Mouse (Mus musculus) hindbrain, postnatal 0 days (tissue): Measurements from ENCODE around the gene Zdhhc4. TPM values are rescaled to one million over a fixed set of nuclear protein-coding genes. Genes with fewer than 3 reads are reported as not detected.

Source experiments
- ATAC-seq: fragments of 200-750 bp; cut with Nextera tagmentation; 2 replicates; pipeline ENCODE4 v1.8.0; 2017; ENCODE audit warnings: mild to moderate bottlenecking, moderate TSS enrichment, moderate library complexity
- DNase-seq: peaks from one replicate; pipeline ENCODE4 v3.0.0-alpha.2; 2015; ENCODE audit warnings: low spot score
- H3K27ac ChIP-seq: fragments of 300-500 bp; sonication (generic); 2 replicates; pipeline ENCODE4 v1.5.1; 2014; ENCODE audit warnings: mild to moderate bottlenecking
- H3K27me3 ChIP-seq: fragments of 300-500 bp; sonication (generic); 2 replicates; pipeline ENCODE4 v1.6.1; 2014; ENCODE audit warnings: low read length, mixed read lengths; ENCODE audit not compliant: insufficient read depth
- H3K36me3 ChIP-seq: fragments of 300-500 bp; sonication (generic); 2 replicates; pipeline ENCODE4 v1.6.1; 2014; ENCODE audit warnings: low read length, mixed read lengths; ENCODE audit not compliant: insufficient read depth
- H3K4me1 ChIP-seq: fragments of 300-500 bp; sonication (generic); 2 replicates; pipeline ENCODE4 v1.6.1; 2014; ENCODE audit warnings: antibody characterized with exemption, low read length, mixed read lengths; ENCODE audit not compliant: insufficient read depth
- H3K4me2 ChIP-seq: fragments of 300-500 bp; sonication (generic); 2 replicates; pipeline ENCODE4 v1.6.1; 2014; ENCODE audit warnings: low read depth, mild to moderate bottlenecking, low read length, moderate library complexity, mixed read lengths
- H3K4me3 ChIP-seq: fragments of 300-500 bp; sonication (generic); 2 replicates; pipeline ENCODE4 v1.5.1; 2014; ENCODE audit warnings: low read length
- H3K9ac ChIP-seq: fragments of 300-500 bp; sonication (generic); replicated peaks from 2 replicates; pipeline ENCODE4 v1.6.1; 2014; ENCODE audit warnings: mild to moderate bottlenecking, low read length, moderate library complexity, mixed read lengths
- H3K9me3 ChIP-seq: fragments of 300-500 bp; sonication (generic); 2 replicates; pipeline ENCODE4 v1.6.1; 2016; ENCODE audit warnings: low read length, mixed read lengths
- CTCF ChIP-seq: IDR thresholded peaks from 2 replicates; pipeline ENCODE4 v1.5.1; 2016; ENCODE audit warnings: antibody characterized with exemption, control low read depth, low read depth
- WGBS: fragments of 180-500 bp; shearing (Covaris S2); extraction: QIAGEN DNeasy Blood & Tissue Kit; methylation state at CpG from one replicate; pipeline ENCODE4 v1.1.7; 2014; 5-methylcytosine and 5-hydroxymethylcytosine counted together
- polyA plus RNA-seq: library from polyadenylated mRNA; unstranded; fragments of >200 nt; fragmentation: Nextera tagmentation; extraction: Ambion mirVana; gene quantifications from 2 replicates; pipeline ENCODE4 v1.2.1, GENCODE M21; 2015
- total RNA-seq: library from RNA; depleted of rRNA; stranded (reverse); fragments of >200 nt; gene quantifications from 2 replicates; pipeline ENCODE4 v1.2.3, GENCODE M21; 2014

Gene Zdhhc4
- total and polyA plus RNA-seq, 2 experiments from 2014 or later = 84.4 to 92.1 TPM

DNA sequence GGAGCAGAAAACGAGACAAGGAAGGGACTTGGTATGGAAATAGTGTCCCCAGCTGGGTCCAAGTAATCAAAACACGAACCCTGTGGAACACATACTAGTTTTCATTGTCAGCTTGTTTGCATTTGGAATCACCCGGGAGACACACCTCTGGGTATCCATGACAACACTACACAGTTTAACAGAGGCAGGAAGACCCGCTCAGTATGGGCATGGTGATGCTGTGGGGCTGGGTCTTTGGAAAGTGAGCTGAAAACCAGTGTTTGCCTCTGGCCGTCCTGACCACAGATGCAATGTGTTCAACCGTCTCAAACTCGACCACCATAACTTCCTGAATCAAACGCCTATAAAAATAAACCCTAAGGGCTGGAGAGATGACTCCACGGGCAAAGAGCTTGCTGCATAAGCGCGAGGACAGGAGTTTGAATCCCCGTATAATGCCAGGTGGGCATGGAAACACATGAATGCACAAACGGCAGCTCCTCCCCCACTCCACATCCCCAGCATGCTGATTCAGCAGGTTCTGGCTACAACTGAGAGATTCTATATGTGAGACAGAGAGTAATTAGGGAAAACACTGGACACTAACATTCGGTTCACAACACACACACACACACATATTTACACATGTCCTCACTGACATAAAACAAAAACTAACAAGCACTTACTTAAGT is 5.5 kb upstream of the Zdhhc4 start:
- Histone ChIP-seq H3K4me1 (0 out of 2 replicates have a peak, but pooled peaks cover 2% of the 10 kb centered on the region), H3K36me3 (no peaks in the 10 kb centered on the region), H3K27me3 (0 out of 2 replicates have a peak, but pooled peaks cover 4% of the 10 kb centered on the region), H3K4me3 (no peak overlapping the region), H3K27ac (no peak overlapping the region), H3K4me2 (peak overlapping the region; percentile 30; the same call in 1 of the 2 replicates), H3K9me3 (no peaks in the 10 kb centered on the region), H3K9ac (no peak overlapping the region)
- no peak for TF ChIP-seq CTCF
- WGBS = 60% methylated on average over 14 of the region's 14 CpGs
- peak; percentile 37; the same call in 1 of the 2 replicates for ATAC-seq
- no peak for DNase-seq

- Histone ChIP-seq H3K27me3 (0 out of 2 replicates have a peak, but pooled peaks cover 4% of the 10 kb centered on the region), H3K4me3 (no peak overlapping the region), H3K36me3 (no peaks in the 10 kb centered on the region), H3K9me3 (no peaks in the 10 kb centered on the region), H3K4me1 (0 out of 2 replicates have a peak, but pooled peaks cover 2% of the 10 kb centered on the region), H3K9ac (no peak overlapping the region), H3K27ac (no peak overlapping the region), H3K4me2 (peak overlapping the region; percentile 30; the same call in 1 of the 2 replicates)
- ATAC-seq = peak; percentile 57; the same call in 1 of the 2 replicates
- WGBS = 13% methylated on average over 5 of the region's 5 CpGs
- TF ChIP-seq CTCF = peak; percentile 89
- DNase-seq = peak; percentile 90
Observed at GRCm38 (mm10) chr5:143333872-143334271, 4.8 kb upstream of the Zdhhc4 start.

DNA sequence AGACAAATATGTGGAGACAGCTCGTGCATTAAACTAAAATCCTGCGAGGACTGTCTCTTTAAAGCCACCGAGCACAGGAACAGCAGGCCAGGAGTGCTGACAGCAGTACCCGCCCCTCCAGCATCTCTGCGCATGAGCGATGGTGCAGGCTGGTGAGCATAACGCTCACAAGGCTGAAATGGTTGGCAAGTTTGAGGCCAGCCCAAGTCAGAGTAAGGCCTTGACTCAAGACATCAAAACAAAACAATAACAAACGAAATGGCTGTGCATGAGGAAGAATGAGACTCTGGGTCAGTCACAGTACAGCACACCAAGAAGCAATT is 11.8 kb downstream of the Zdhhc4 start:
- Histone ChIP-seq H3K9me3 (no peaks in the 10 kb centered on the region), H3K4me3 (no peak overlapping the region), H3K9ac (no peak overlapping the region), H3K4me1 (peaks cover 10% of the 10 kb centered on the region; the same call in 1 of the 2 replicates), H3K36me3 (peaks cover 44% of the 10 kb centered on the region), H3K4me2 (no peak overlapping the region), H3K27me3 (no peaks in the 10 kb centered on the region), H3K27ac (no peak overlapping the region)
- WGBS = 86% methylated on average over 8 of the region's 8 CpGs
- ATAC-seq = no peak
- no peak for TF ChIP-seq CTCF
- DNase-seq = no peak

DNA sequence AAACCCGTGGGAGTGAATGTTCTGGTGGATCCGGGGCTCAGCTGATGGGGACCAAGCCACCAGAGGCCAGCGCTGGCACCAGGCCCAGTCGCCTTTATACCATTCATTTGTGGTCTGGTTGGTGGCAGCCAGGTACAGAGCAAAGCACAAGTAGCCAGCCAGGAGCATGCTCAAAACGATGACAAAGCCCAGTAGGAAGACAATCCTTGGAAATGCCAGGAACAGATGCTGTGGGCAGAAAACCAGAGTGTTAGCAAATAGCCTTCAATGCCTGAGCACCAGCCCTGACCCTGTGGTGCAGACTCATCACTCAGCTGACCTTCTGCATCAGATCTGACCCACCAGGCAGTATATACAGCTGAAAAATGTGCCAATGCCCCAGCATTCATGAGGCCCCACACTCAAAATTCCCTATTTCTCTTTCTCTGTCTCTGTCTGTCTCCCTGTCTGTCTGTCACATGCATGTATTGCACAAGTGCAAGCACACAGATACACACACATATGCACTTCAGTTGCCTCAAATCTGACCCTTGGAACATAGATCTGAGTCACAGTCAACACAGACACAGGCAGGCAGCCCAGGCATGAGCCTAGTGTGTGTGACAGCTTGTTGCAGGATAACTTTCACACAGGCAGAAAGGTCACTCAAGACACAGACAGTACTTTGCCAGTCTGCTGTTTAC is 12.3 kb downstream of the Zdhhc4 start:
- Histone ChIP-seq H3K4me2 (no peak overlapping the region), H3K9me3 (no peaks in the 10 kb centered on the region), H3K36me3 (peaks cover 41% of the 10 kb centered on the region), H3K4me1 (peaks cover 10% of the 10 kb centered on the region; the same call in 1 of the 2 replicates), H3K4me3 (no peak overlapping the region), H3K9ac (no peak overlapping the region), H3K27ac (no peak overlapping the region), H3K27me3 (no peaks in the 10 kb centered on the region)
- no peak for TF ChIP-seq CTCF
- ATAC-seq (no peak), DNase-seq (no peak)
- whole genome bisulfite sequencing = 75% methylated on average over 5 of the region's 5 CpGs

DNA sequence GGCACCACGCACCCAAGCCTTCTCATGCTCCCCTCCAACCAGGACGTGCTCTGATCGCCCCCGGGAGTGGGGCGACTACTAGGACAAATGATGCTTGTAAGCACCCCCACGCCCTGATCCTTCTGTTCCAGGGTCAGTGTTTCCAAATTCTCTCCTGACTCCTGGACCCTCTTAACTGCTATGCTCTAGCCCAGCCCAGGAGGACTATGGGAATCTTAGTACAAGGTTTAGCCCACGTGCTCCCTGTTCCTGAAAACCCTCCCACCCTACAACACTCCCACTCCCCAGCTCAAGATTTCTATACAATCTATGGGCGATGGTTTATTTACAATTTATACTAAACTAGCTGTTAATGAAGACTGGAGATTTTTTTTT is 13.6 kb downstream of the Zdhhc4 start:
- DNase-seq = no peak
- Histone ChIP-seq H3K27ac (no peak overlapping the region), H3K9ac (peak overlapping the region; percentile 93; the same call in 1 of the 2 replicates), H3K4me3 (peak overlapping the region; percentile 68), H3K9me3 (no peaks in the 10 kb centered on the region), H3K4me1 (peaks cover 10% of the 10 kb centered on the region; the same call in 1 of the 2 replicates), H3K4me2 (peak overlapping the region; percentile 88), H3K27me3 (no peaks in the 10 kb centered on the region), H3K36me3 (peaks cover 42% of the 10 kb centered on the region)
- ATAC-seq = peak; percentile 46
- TF ChIP-seq CTCF = no peak
- WGBS = 18% methylated on average over 8 of the region's 8 CpGs

DNA sequence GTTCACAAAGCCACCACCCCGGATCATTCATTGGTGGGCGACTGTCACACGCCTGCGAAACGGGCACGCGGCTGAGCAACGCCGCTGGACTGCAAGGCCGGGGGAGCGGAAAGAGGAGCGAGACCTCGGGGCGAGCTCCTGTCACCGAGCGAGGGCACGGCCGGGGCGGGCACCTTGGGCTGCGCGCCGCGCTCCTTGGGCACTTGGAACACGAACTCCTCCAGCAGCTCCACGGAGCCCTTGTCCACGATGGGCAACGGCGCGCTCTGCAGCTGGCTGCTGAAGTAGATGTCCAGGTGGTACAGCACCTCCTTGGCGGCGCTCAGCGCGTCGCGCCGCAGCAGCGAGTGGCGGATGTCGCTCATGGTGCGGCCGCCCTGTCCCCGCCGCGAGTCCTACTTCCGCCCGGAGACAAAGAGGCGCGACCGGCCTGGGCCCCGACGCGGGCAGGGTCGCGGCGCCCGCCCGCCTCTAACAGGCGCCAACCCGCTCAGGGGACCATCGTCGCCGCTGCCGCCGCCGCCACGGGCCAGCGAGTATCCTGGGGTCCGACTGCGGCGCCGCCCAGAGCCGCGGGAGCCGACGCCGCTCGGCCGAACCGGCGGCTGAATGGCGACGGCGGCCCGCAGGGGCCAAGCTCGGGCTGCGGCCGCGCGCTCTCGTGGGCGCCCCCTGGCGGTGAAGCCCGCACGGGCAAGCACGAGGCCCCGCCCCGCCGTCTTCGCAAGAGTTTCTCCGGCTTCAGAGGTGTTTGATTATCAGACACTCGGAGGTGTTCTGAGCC is 14.1 kb downstream of the Zdhhc4 start, which contains the start of gene E130309D02Rik:
Gene E130309D02Rik, minus strand, starts transcription at position 631 of the 784 bp plus-strand sequence.
- no peaks in the 10 kb centered on the region for H3K27me3 ChIP-seq
- H3K9ac ChIP-seq = peak within 1 kb of the TSS; percentile 93
- peaks cover 42% of the 10 kb centered on the region for H3K36me3 ChIP-seq
- peak within 1 kb of the TSS; percentile 88 for H3K4me2 ChIP-seq
- H3K27ac ChIP-seq = peak within 1 kb of the TSS; percentile 96
- DNase-seq (peak; percentile 94), ATAC-seq (peak; percentile 82)
- H3K9me3 ChIP-seq = no peaks in the 10 kb centered on the region
- H3K4me1 ChIP-seq = peaks cover 10% of the 10 kb centered on the region; the same call in 1 of the 2 replicates
- TF ChIP-seq CTCF = peak; percentile 58
- H3K4me3 ChIP-seq = peak within 1 kb of the TSS; percentile 68
- WGBS = 1% methylated on average over 92 of the region's 101 CpGs
